8 mouse cellular contexts compared by ENCODE assay signal in genomic region chr3:96104261-96105065, GRCm38 (mm10). TPM values are rescaled to one million over a fixed set of nuclear protein-coding genes. Genes with fewer than 3 reads are reported as not detected.
A peak's percentile ranks its signal among the peaks of the same experiment; 100 is the strongest.
DNase-seq lines count a peak whose midpoint lies in the region; ATAC-seq and TF ChIP-seq lines count a peak whose summit lies in the region.

TSS of gene Otud7b (plus strand) at chr3:96104527.

- peak within 1 kb of the TSS; percentile 90 to 93 for H3K4me3 ChIP-seq in MEL (ENCODE audit: control insufficient read depth in 1 of 2, insufficient read depth in 1 of 2, low read depth in 2 of 2, low read length in 2 of 2)
- peak within 1 kb of the TSS; percentile 98 for H3K4me3 ChIP-seq in cerebellum, adult 2 months (replicated peaks; ENCODE audit: insufficient read depth, low read depth, low read length)
- peak within 1 kb of the TSS; percentile 96 for H3K4me3 ChIP-seq in lung, postnatal 0 days (ENCODE audit: low read depth, low read length)

- no peak for TF ChIP-seq RAD21 in MEL (IDR thresholded peaks at IDR 0.05; ENCODE audit: low read depth, low read length)

- TF ChIP-seq CTCF in MEL (IDR thresholded peaks at IDR 0.05 in 2 of 3, conservative IDR thresholded peaks at IDR 0.05 in 1 of 3; ENCODE audit: control insufficient read depth in 1 of 3, insufficient read depth in 1 of 3, low read depth in 2 of 3, low read length in 3 of 3, poor library complexity in 1 of 3, severe bottlenecking in 1 of 3): peak in 1 of 3 experiments; percentile 3; a peak in 1 of 6 replicates
- TF ChIP-seq CTCF in cerebellum, adult 2 months (IDR thresholded peaks at IDR 0.05; ENCODE audit: borderline replicate concordance, insufficient read depth, low read depth, low read length): no peak
- 0 out of 2 replicates have a peak, but pooled peaks have one; percentile 9 for TF ChIP-seq CTCF in lung, postnatal 0 days (IDR thresholded peaks at IDR 0.05)

- DNase-seq in MEL (ENCODE audit: low read depth, low spot score): peak; percentile 93
- peak; percentile 84 to 88 for DNase-seq in cerebellum, adult 2 months
- peak; percentile 84 for DNase-seq in forelimb bud, embryonic 11.5 days (ENCODE audit: low read depth, low spot score)
- DNase-seq in layer of hippocampus, postnatal 10 days (ENCODE audit: low spot score in 2 of 2): peak; percentile 70 to 79
- DNase-seq in lung, postnatal 0 days (ENCODE audit: low spot score): peak; percentile 86
- DNase-seq in ovary, postnatal 14 days (ENCODE audit: low spot score): peak; percentile 73
- DNase-seq in thymus, postnatal 14 days: peak; percentile 72

- H3K79me2 ChIP-seq in MEL (ENCODE audit: control insufficient read depth, insufficient read depth, low read length, poor library complexity): peaks cover 14% of the 10 kb centered on the region

- TF ChIP-seq POLR2A in MEL (IDR thresholded peaks at IDR 0.05; ENCODE audit: control insufficient read depth in 1 of 2, insufficient read depth in 1 of 2, low read depth in 1 of 2, low read length in 2 of 2, poor library complexity in 1 of 2): peak; percentile 58 to 83; a peak in 2 of 4 replicates
- peak; percentile 59; the same call in 1 of the 2 replicates for TF ChIP-seq POLR2A in cerebellum, adult 2 months (IDR thresholded peaks at IDR 0.05; ENCODE audit: borderline replicate concordance, insufficient read depth, low read length)

- no peaks in the 10 kb centered on the region for H3K27me3 ChIP-seq in MEL (ENCODE audit: control insufficient read depth in 1 of 2, insufficient read depth in 2 of 2, low read length in 2 of 2)
- no peaks in the 10 kb centered on the region for H3K27me3 ChIP-seq in cerebellum, adult 2 months (ENCODE audit: control insufficient read depth, insufficient read depth, low read length)
- H3K27me3 ChIP-seq in lung, postnatal 0 days (replicated peaks; ENCODE audit: insufficient read depth, low read length): no peaks in the 10 kb centered on the region

- peak within 1 kb of the TSS; percentile 79 for H3K4me2 ChIP-seq in lung, postnatal 0 days (replicated peaks; ENCODE audit: low read depth, low read length)

- ATAC-seq in hematopoietic stem cell, adult 5-6 weeks (replicated peaks in 1 of 2; ENCODE audit: insufficient read depth in 1 of 2, low FRiP score in 2 of 2, low TSS enrichment in 1 of 2, low read depth in 1 of 2, poor library complexity in 2 of 2, severe bottlenecking in 2 of 2): peak; percentile 43 to 46; a peak in 3 of 4 replicates
- peak; percentile 94 for ATAC-seq in lung, postnatal 0 days

- peak within 1 kb of the TSS; percentile 93 for H3K9ac ChIP-seq in MEL (ENCODE audit: control insufficient read depth, low read depth, low read length, poor library complexity, severe bottlenecking)
- H3K9ac ChIP-seq in lung, postnatal 0 days (replicated peaks; ENCODE audit: low read depth): peak within 1 kb of the TSS; percentile 88

- H3K4me1 ChIP-seq in MEL (ENCODE audit: control insufficient read depth in 1 of 2, insufficient read depth in 2 of 2, low read length in 2 of 2): peaks cover 17 to 22% of the 10 kb centered on the region in 2 experiments; a peak in 3 of 4 replicates
- H3K4me1 ChIP-seq in cerebellum, adult 2 months (ENCODE audit: control insufficient read depth, insufficient read depth, low read length): peaks cover 5% of the 10 kb centered on the region; the same call in 1 of the 2 replicates
- peaks cover 10% of the 10 kb centered on the region; the same call in 1 of the 2 replicates for H3K4me1 ChIP-seq in lung, postnatal 0 days (ENCODE audit: insufficient read depth, low read depth, low read length)

- peaks cover 0 to 27% of the 10 kb centered on the region in 2 experiments; a peak in 2 of 4 replicates for H3K36me3 ChIP-seq in MEL (ENCODE audit: control insufficient read depth in 1 of 2, insufficient read depth in 2 of 2, low read length in 2 of 2)
- no peaks in the 10 kb centered on the region for H3K36me3 ChIP-seq in lung, postnatal 0 days (ENCODE audit: insufficient read depth, low read length)

- under 1% methylated on average over 84 of the region's 84 CpGs for WGBS in cerebellum, adult 2 months
- 2% methylated on average over 63 of the region's 84 CpGs for WGBS in lung, postnatal 0 days

- no peaks in the 10 kb centered on the region for H3K9me3 ChIP-seq in MEL (replicated peaks; ENCODE audit: insufficient read depth, low read length)
- no peaks in the 10 kb centered on the region for H3K9me3 ChIP-seq in lung, postnatal 0 days (ENCODE audit: low read length)

- peak within 1 kb of the TSS; percentile 75 for H3K27ac ChIP-seq in MEL (ENCODE audit: control insufficient read depth, low read depth, low read length)
- peak within 1 kb of the TSS; percentile 60 for H3K27ac ChIP-seq in cerebellum, adult 2 months (ENCODE audit: insufficient read depth, low read length)
- peak within 1 kb of the TSS; percentile 95 for H3K27ac ChIP-seq in lung, postnatal 0 days (ENCODE audit: low read length)

- no peak; a peak in 1 of 4 replicates for TF ChIP-seq EP300 in MEL (IDR thresholded peaks at IDR 0.05; ENCODE audit: low read depth in 1 of 2, low read length in 2 of 2)
- TF ChIP-seq EP300 in lung, postnatal 0 days (IDR thresholded peaks at IDR 0.05): no peak

TF ChIP-seq in MEL, 35 proteins besides CTCF, POLR2A, EP300 and RAD21 (continues in another document):
- no peak for TF ChIP-seq MAX (IDR thresholded peaks at IDR 0.05; ENCODE audit: low read length)
- TF ChIP-seq MYC (IDR thresholded peaks at IDR 0.05; ENCODE audit: low read depth, low read length): no peak
- peak; percentile 98 for TF ChIP-seq UBTF (IDR thresholded peaks at IDR 0.05; ENCODE audit: borderline replicate concordance, insufficient read depth, low read depth, low read length)
- no peak for TF ChIP-seq ZKSCAN1 (IDR thresholded peaks at IDR 0.05; ENCODE audit: low read depth, low read length)
- peak; percentile 49; the same call in 1 of the 2 replicates for TF ChIP-seq MEF2A (IDR thresholded peaks at IDR 0.05; ENCODE audit: extremely low read depth, insufficient replicate concordance, low read depth, low read length, poor library complexity, severe bottlenecking)
- TF ChIP-seq TAL1 (IDR thresholded peaks at IDR 0.05; ENCODE audit: low read length): no peak
- peak; percentile 82; the same call in 1 of the 2 replicates for TF ChIP-seq SIN3A (IDR thresholded peaks at IDR 0.05; ENCODE audit: low read length)
- peak; percentile 44; the same call in 1 of the 2 replicates for TF ChIP-seq POLR2AphosphoS2 (IDR thresholded peaks at IDR 0.05; ENCODE audit: low read length)
- peak; percentile 85 for TF ChIP-seq NELFE (IDR thresholded peaks at IDR 0.05; ENCODE audit: low read depth, low read length)
- TF ChIP-seq ZMIZ1 (IDR thresholded peaks at IDR 0.05; ENCODE audit: low read depth, low read length): peak; percentile 83
- TF ChIP-seq TBP (IDR thresholded peaks at IDR 0.05; ENCODE audit: low read depth, low read length): peak; percentile 73
- TF ChIP-seq E2F4 (IDR thresholded peaks at IDR 0.05; ENCODE audit: borderline replicate concordance, low read depth, low read length): no peak
- no peak for TF ChIP-seq GABPA (IDR thresholded peaks at IDR 0.05; ENCODE audit: low read depth, low read length)
- peak; percentile 82; the same call in 1 of the 2 replicates for TF ChIP-seq BHLHE40 (IDR thresholded peaks at IDR 0.05; ENCODE audit: borderline replicate concordance, low read depth, low read length)
- no peak for TF ChIP-seq GATA1 (IDR thresholded peaks at IDR 0.05; ENCODE audit: low read depth, low read length)
- TF ChIP-seq HCFC1 (IDR thresholded peaks at IDR 0.05; ENCODE audit: low read depth, low read length): peak; percentile 86
- 0 out of 2 replicates have a peak, but pooled peaks have one; percentile 9 for TF ChIP-seq NRF1 (IDR thresholded peaks at IDR 0.05; ENCODE audit: insufficient read depth, low read depth, low read length, poor library complexity, severe bottlenecking)
- TF ChIP-seq CHD1 (IDR thresholded peaks at IDR 0.05; ENCODE audit: low read depth, low read length): peak; percentile 89; the same call in 1 of the 2 replicates
- TF ChIP-seq POLR2AphosphoS5 (IDR thresholded peaks at IDR 0.05; ENCODE audit: borderline replicate concordance, low read depth, low read length): no peak
- 0 out of 2 replicates have a peak, but pooled peaks have one; percentile 1 for TF ChIP-seq ZC3H11A (IDR thresholded peaks at IDR 0.05; ENCODE audit: low read depth, low read length)
- peak; percentile 83 for TF ChIP-seq TCF12 (IDR thresholded peaks at IDR 0.05; ENCODE audit: low read depth, low read length)
- TF ChIP-seq MAZ (IDR thresholded peaks at IDR 0.05; ENCODE audit: low read depth, low read length): peak; percentile 95; the same call in 1 of the 2 replicates
- TF ChIP-seq CHD2 (IDR thresholded peaks at IDR 0.05; ENCODE audit: low read length): no peak
- TF ChIP-seq SMC3 (IDR thresholded peaks at IDR 0.05; ENCODE audit: low read depth, low read length): 0 out of 2 replicates have a peak, but pooled peaks have one; percentile 3
- no peak for TF ChIP-seq MYB (IDR thresholded peaks at IDR 0.05; ENCODE audit: low read depth, low read length)
- TF ChIP-seq ELF1 (IDR thresholded peaks at IDR 0.05; ENCODE audit: low read depth, low read length): peak; percentile 80
- TF ChIP-seq RCOR1 (IDR thresholded peaks at IDR 0.05; ENCODE audit: low read depth, low read length): 0 out of 2 replicates have a peak, but pooled peaks have one; percentile 41
- TF ChIP-seq ETS1 (IDR thresholded peaks at IDR 0.05; ENCODE audit: low read depth, low read length): peak; percentile 50; the same call in 1 of the 2 replicates
- peak; percentile 51; the same call in 1 of the 2 replicates for TF ChIP-seq MXI1 (IDR thresholded peaks at IDR 0.05; ENCODE audit: low read depth, low read length)
- no peak for TF ChIP-seq ZNF384 (IDR thresholded peaks at IDR 0.05; ENCODE audit: low read depth, low read length)
- peak; percentile 77 for TF ChIP-seq USF1 (IDR thresholded peaks at IDR 0.05; ENCODE audit: low read depth, low read length)
- no peak for TF ChIP-seq JUND (IDR thresholded peaks at IDR 0.05; ENCODE audit: low read depth, low read length)
- TF ChIP-seq MAFK (IDR thresholded peaks at IDR 0.05; ENCODE audit: borderline replicate concordance, low read depth, low read length): no peak
- no peak for TF ChIP-seq USF2 (IDR thresholded peaks at IDR 0.05; ENCODE audit: borderline replicate concordance in 1 of 2, insufficient read depth in 1 of 2, low read depth in 1 of 2, low read length in 2 of 2)

RNA-seq across cellular contexts. Expression of gene Otud7b, which starts in this region (rescaled TPM):
- total RNA-seq in MEL (2012; rRNA removed): 25.8 and 27.5 TPM in 2 replicates
- polyA plus RNA-seq in MEL (2012; ENCODE audit: insufficient read depth in 1 of 2, insufficient read length in 2 of 2, low read depth in 1 of 2, low replicate concordance in 2 of 2, missing spikeins in 1 of 2): 10 to 100 TPM; 17.9 to 24.4 TPM
- 26.3 and 30.0 TPM in 2 replicates for polyA plus RNA-seq in cerebellum, adult 2 months (2012; rRNA removed)
- 24.3 and 34.7 TPM in 2 replicates for total RNA-seq in hematopoietic stem cell, adult 5-6 weeks (2017)
- total RNA-seq in layer of hippocampus, postnatal 10 days (2021): 10 to 100 TPM; 17.7 to 21.0 TPM
- 30.2 and 30.6 TPM in 2 replicates for polyA plus RNA-seq in lung, postnatal 0 days (2015; fragmentation: Nextera tagmentation; extraction: Ambion mirVana)

Comparison
In these comparisons a context has a peak if more than half of its experiments do, and no peak if none do; other contexts are left out.
1. Peak in every context shown above with its lines: DNase-seq, ATAC-seq, H3K4me3 ChIP-seq and H3K27ac ChIP-seq.